Mouse (Mus musculus) forebrain, embryonic 14.5 days (tissue): ENCODE data around the gene Crhr2. TPM values are rescaled to one million over a fixed set of nuclear protein-coding genes. Genes with fewer than 3 reads are reported as not detected.

Experiments used
- ATAC-seq: fragments of 200-750 bp; cut with Nextera tagmentation; 2 replicates; pipeline ENCODE4 v1.8.0; 2017; ENCODE audit warnings: mild to moderate bottlenecking, moderate library complexity
- DNase-seq: peaks from one replicate; pipeline ENCODE4 v3.0.0-alpha.2; 2015; ENCODE audit warnings: low spot score
- H3K27ac ChIP-seq: fragments of 300-500 bp; sonication (generic); 2 replicates; pipeline ENCODE4 v1.5.1; 2014; ENCODE audit warnings: low read depth, mild to moderate bottlenecking, control low read depth, low read length, moderate library complexity
- H3K27me3 ChIP-seq: fragments of 300-500 bp; sonication (generic); replicated peaks from 2 replicates; pipeline ENCODE4 v1.6.1; 2014; ENCODE audit warnings: low read length, control low read depth, mixed read lengths; ENCODE audit not compliant: control insufficient read depth, insufficient read depth
- H3K36me3 ChIP-seq: fragments of 300-500 bp; sonication (generic); 2 replicates; pipeline ENCODE4 v1.6.1; 2014; ENCODE audit warnings: low read length, control low read depth; ENCODE audit not compliant: control insufficient read depth, insufficient read depth
- H3K4me1 ChIP-seq: fragments of 300-500 bp; sonication (generic); 2 replicates; pipeline ENCODE4 v1.6.1; 2014; ENCODE audit warnings: antibody characterized with exemption, low read length, control low read depth; ENCODE audit not compliant: control insufficient read depth, insufficient read depth
- H3K4me2 ChIP-seq: fragments of 300-500 bp; sonication (generic); 2 replicates; pipeline ENCODE4 v1.6.1; 2014; ENCODE audit warnings: mild to moderate bottlenecking, control low read depth, low read length
- H3K4me3 ChIP-seq: fragments of 300-500 bp; sonication (generic); 2 replicates; pipeline ENCODE4 v1.5.1; 2014; ENCODE audit warnings: low read depth, low read length, control low read depth
- H3K9ac ChIP-seq: fragments of 300-500 bp; sonication (generic); 2 replicates; pipeline ENCODE4 v1.6.1; 2014; ENCODE audit warnings: mild to moderate bottlenecking, low read length, control low read depth, moderate library complexity
- H3K9me3 ChIP-seq: fragments of 300-500 bp; sonication (generic); replicated peaks from 2 replicates; pipeline ENCODE4 v1.6.1; 2016; ENCODE audit warnings: low read length, control low read depth, mixed read lengths; ENCODE audit not compliant: control insufficient read depth
- WGBS: fragments of 180-500 bp; shearing (Covaris S2); extraction: QIAGEN DNeasy Blood & Tissue Kit; methylation state at CpG from one replicate; pipeline ENCODE4 v1.1.7; 2014; 5-methylcytosine and 5-hydroxymethylcytosine counted together
- polyA plus RNA-seq: library from polyadenylated mRNA; unstranded; fragments of >200 nt; fragmentation: Nextera tagmentation; extraction: Ambion mirVana; gene quantifications from 2 replicates; pipeline ENCODE4 v1.2.1, GENCODE M21; 2014

The Crhr2 gene
- polyA plus RNA-seq, 1 experiment from 2014 or later: 0.50 TPM

GRCm38 (mm10) chr6:55133425-55133824 is 609 bp upstream of the Crhr2 start:
- no peaks in the 10 kb centered on the region for H3K27me3 ChIP-seq
- no peaks in the 10 kb centered on the region for H3K9me3 ChIP-seq
- no peaks in the 10 kb centered on the region for H3K4me1 ChIP-seq
- H3K4me3 ChIP-seq: no peak overlapping the region
- H3K4me2 ChIP-seq: no peak overlapping the region
- H3K9ac ChIP-seq: no peak overlapping the region
- H3K27ac ChIP-seq: no peak overlapping the region
- 54% methylated on average over 1 of the region's 1 CpGs for WGBS
- DNase-seq (no peak), ATAC-seq (no peak)
- H3K36me3 ChIP-seq: no peaks in the 10 kb centered on the region

GRCm38 (mm10) chr6:55131301-55131700 is 1.5 kb downstream of the Crhr2 start:
- Histone ChIP-seq H3K4me3 (no peak overlapping the region), H3K27me3 (no peaks in the 10 kb centered on the region), H3K4me2 (no peak overlapping the region), H3K9ac (no peak overlapping the region), H3K9me3 (no peaks in the 10 kb centered on the region), H3K27ac (no peak overlapping the region), H3K4me1 (no peaks in the 10 kb centered on the region), H3K36me3 (no peaks in the 10 kb centered on the region)
- ATAC-seq (no peak), DNase-seq (no peak)
- WGBS: 88% methylated on average over 4 of the region's 4 CpGs

GRCm38 (mm10) chr6:55130631-55131030 is 2.2 kb downstream of the Crhr2 start:
- no peaks in the 10 kb centered on the region for H3K4me1 ChIP-seq
- H3K36me3 ChIP-seq: no peaks in the 10 kb centered on the region
- no peak overlapping the region for H3K4me2 ChIP-seq
- H3K27me3 ChIP-seq: no peaks in the 10 kb centered on the region
- no peaks in the 10 kb centered on the region for H3K9me3 ChIP-seq
- DNase-seq (peak; percentile 38), ATAC-seq (no peak)
- H3K27ac ChIP-seq: no peak overlapping the region
- no peak overlapping the region for H3K9ac ChIP-seq
- 58% methylated on average over 6 of the region's 6 CpGs for WGBS
- no peak overlapping the region for H3K4me3 ChIP-seq

GRCm38 (mm10) chr6:55128391-55128790 is 4.4 kb downstream of the Crhr2 start:
- Histone ChIP-seq H3K9ac (no peak overlapping the region), H3K27me3 (no peaks in the 10 kb centered on the region), H3K4me2 (no peak overlapping the region), H3K4me1 (no peaks in the 10 kb centered on the region), H3K9me3 (no peaks in the 10 kb centered on the region), H3K27ac (no peak overlapping the region), H3K36me3 (no peaks in the 10 kb centered on the region), H3K4me3 (no peak overlapping the region)
- ATAC-seq: no peak
- DNase-seq: no peak

GRCm38 (mm10) chr6:55126576-55126975 is 6.2 kb downstream of the Crhr2 start:
- H3K36me3 ChIP-seq: no peaks in the 10 kb centered on the region
- H3K4me3 ChIP-seq: no peak overlapping the region
- no peak overlapping the region for H3K9ac ChIP-seq
- no peaks in the 10 kb centered on the region for H3K27me3 ChIP-seq
- ATAC-seq: no peak
- H3K4me1 ChIP-seq: no peaks in the 10 kb centered on the region
- no peaks in the 10 kb centered on the region for H3K9me3 ChIP-seq
- no peak overlapping the region for H3K27ac ChIP-seq
- no peak overlapping the region for H3K4me2 ChIP-seq
- 76% methylated on average over 5 of the region's 5 CpGs for WGBS
- DNase-seq: no peak

- Histone ChIP-seq H3K9ac (no peak overlapping the region), H3K27me3 (peaks cover 10% of the 10 kb centered on the region; the same call in 1 of the 2 replicates), H3K9me3 (no peaks in the 10 kb centered on the region), H3K4me1 (no peaks in the 10 kb centered on the region), H3K27ac (no peak overlapping the region), H3K4me2 (no peak overlapping the region), H3K4me3 (no peak overlapping the region), H3K36me3 (no peaks in the 10 kb centered on the region)
- ATAC-seq (no peak), DNase-seq (no peak)
- 51% methylated on average over 4 of the region's 4 CpGs for WGBS
Measured at GRCm38 (mm10) chr6:55123056-55123455, 9.8 kb downstream of the Crhr2 start.

- Histone ChIP-seq H3K9ac (peak overlapping the region; percentile 62), H3K4me1 (peaks cover 4% of the 10 kb centered on the region; the same call in 1 of the 2 replicates), H3K27me3 (peaks cover 36% of the 10 kb centered on the region), H3K36me3 (no peaks in the 10 kb centered on the region), H3K27ac (no peak overlapping the region), H3K9me3 (no peaks in the 10 kb centered on the region), H3K4me3 (peak overlapping the region; percentile 53), H3K4me2 (peak overlapping the region; percentile 70)
- ATAC-seq: peak; percentile 61; the same call in 1 of the 2 replicates
- WGBS: under 1% methylated on average over 51 of the region's 68 CpGs
- peak; percentile 37 for DNase-seq
Measured at GRCm38 (mm10) chr6:55117325-55118109, 15.3 kb downstream of the Crhr2 start.

GRCm38 (mm10) chr6:55108358-55108757 is 24.5 kb downstream of the Crhr2 start:
- no peaks in the 10 kb centered on the region for H3K36me3 ChIP-seq
- H3K4me3 ChIP-seq: no peak overlapping the region
- H3K27me3 ChIP-seq: no peaks in the 10 kb centered on the region
- no peak overlapping the region for H3K9ac ChIP-seq
- H3K4me1 ChIP-seq: no peaks in the 10 kb centered on the region
- DNase-seq: peak; percentile 16
- no peak overlapping the region for H3K4me2 ChIP-seq
- 19% methylated on average over 7 of the region's 7 CpGs for WGBS
- no peaks in the 10 kb centered on the region for H3K9me3 ChIP-seq
- ATAC-seq: no peak
- no peak overlapping the region for H3K27ac ChIP-seq

- no peak overlapping the region for H3K9ac ChIP-seq
- no peaks in the 10 kb centered on the region for H3K27me3 ChIP-seq
- no peaks in the 10 kb centered on the region for H3K9me3 ChIP-seq
- peaks cover 10% of the 10 kb centered on the region for H3K4me1 ChIP-seq
- H3K4me3 ChIP-seq: no peak overlapping the region
- DNase-seq (peak; percentile 63), ATAC-seq (peak; percentile 56)
- 43% methylated on average over 5 of the region's 5 CpGs for whole genome bisulfite sequencing
- peak overlapping the region; percentile 48; the same call in 1 of the 2 replicates for H3K27ac ChIP-seq
- no peaks in the 10 kb centered on the region for H3K36me3 ChIP-seq
- H3K4me2 ChIP-seq: no peak overlapping the region
Measured at GRCm38 (mm10) chr6:55098603-55099002, 34.2 kb downstream of the Crhr2 start.
